Mouse (Mus musculus): Measurements from ENCODE around the gene Dkkl1.

Dkkl1 gene

GRCm38 (mm10) chr7:45211851-45212251 lies at the start of gene Dkkl1:
Gene Dkkl1 (minus strand): TSS chr7:45212147.
- DNase-seq: no peak

- DNase-seq: no peak
Measured at GRCm38 (mm10) chr7:45259281-45259680, 47.3 kb upstream of the Dkkl1 start.

GRCm38 (mm10) chr7:45257063-45257840 lies 45.3 kb upstream of the Dkkl1 start:
- DNase-seq: no peak

- peak; percentile 35 to 61 for DNase-seq
Measured at GRCm38 (mm10) chr7:45255822-45256221, 43.9 kb upstream of the Dkkl1 start.

- no peak for DNase-seq
Measured at GRCm38 (mm10) chr7:45253806-45254205, 41.9 kb upstream of the Dkkl1 start.

GRCm38 (mm10) chr7:45247666-45248065 lies 35.7 kb upstream of the Dkkl1 start:
- no peak for DNase-seq

GRCm38 (mm10) chr7:45241389-45241749 lies 29.4 kb upstream of the Dkkl1 start:
- DNase-seq: no peak

GRCm38 (mm10) chr7:45240633-45241388 lies 28.9 kb upstream of the Dkkl1 start, which contains the start of gene Slc6a16:
Gene Slc6a16 (plus strand): TSS chr7:45241085.
- peak; percentile 37 to 59 for DNase-seq

GRCm38 (mm10) chr7:45240109-45240508 lies 28.2 kb upstream of the Dkkl1 start:
- no peak for DNase-seq

GRCm38 (mm10) chr7:45238723-45239496 lies 27.0 kb upstream of the Dkkl1 start, which contains the start of gene Cd37:
Gene Cd37 (minus strand): TSS chr7:45239115.
- DNase-seq: peak; percentile 62 to 65

GRCm38 (mm10) chr7:45237747-45238699 lies 26.1 kb upstream of the Dkkl1 start:
- no peak for DNase-seq

- DNase-seq: no peak
Measured at GRCm38 (mm10) chr7:45235656-45236180, 23.8 kb upstream of the Dkkl1 start.

- DNase-seq: peak; percentile 54 to 60
Measured at GRCm38 (mm10) chr7:45234922-45235571, 23.1 kb upstream of the Dkkl1 start.

- peak in 1 of 2 experiments; percentile 35 for DNase-seq
Measured at GRCm38 (mm10) chr7:45234333-45234841, 22.4 kb upstream of the Dkkl1 start.

- DNase-seq: no peak
Measured at GRCm38 (mm10) chr7:45233580-45234332, 21.8 kb upstream of the Dkkl1 start.

GRCm38 (mm10) chr7:45232716-45233465 lies 20.9 kb upstream of the Dkkl1 start:
- DNase-seq: no peak

GRCm38 (mm10) chr7:45231941-45232340 lies 20.0 kb upstream of the Dkkl1 start:
- DNase-seq: no peak

GRCm38 (mm10) chr7:45231192-45231591 lies 19.2 kb upstream of the Dkkl1 start:
- no peak for DNase-seq

GRCm38 (mm10) chr7:45229459-45230203 lies 17.7 kb upstream of the Dkkl1 start:
- DNase-seq: no peak

Data from lung, postnatal 4 days (tissue).